Mouse (Mus musculus): ENCODE measurements around the gene Gm49601. TPM values are rescaled to one million over a fixed set of nuclear protein-coding genes. Genes with fewer than 3 reads are reported as not detected.

Gm49601 gene
- polyA plus RNA-seq, 1 experiment, result 156 TPM

DNA sequence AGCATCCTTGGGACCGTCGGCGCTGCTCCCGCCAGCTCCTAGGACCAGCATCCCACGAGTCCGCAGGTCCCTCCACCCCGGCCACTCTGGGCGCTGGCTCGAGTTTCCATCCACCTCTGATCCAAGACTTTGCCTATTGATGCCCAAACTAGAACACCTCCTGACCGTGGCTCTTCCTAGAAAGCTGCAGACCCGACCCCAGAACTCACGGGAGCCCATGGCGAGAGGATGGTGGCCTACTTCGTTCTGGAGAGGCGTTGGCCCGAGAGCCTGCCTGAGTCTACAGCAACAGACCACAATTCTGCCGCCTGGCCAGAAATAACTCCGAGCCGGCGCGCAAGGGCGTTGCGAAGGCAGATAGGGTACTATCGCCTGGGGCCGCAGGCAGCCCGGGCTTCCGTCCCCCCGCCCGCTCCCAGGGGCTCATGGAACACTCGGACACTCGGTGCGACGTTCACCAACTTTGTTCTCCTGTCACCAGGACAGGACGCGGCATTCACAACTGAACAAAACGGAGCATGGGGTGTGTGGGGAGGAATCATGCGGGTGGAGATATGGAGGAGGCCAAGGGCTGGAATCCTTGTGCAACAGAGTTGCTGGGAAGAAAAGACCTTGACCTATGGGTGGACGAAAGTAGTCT, 4.7 kb downstream of the Gm49601 start:
- TF ChIP-seq POLR2A (IDR thresholded peaks at IDR 0.05; ENCODE audit: low read depth, low read length), result no peak
- TF ChIP-seq CTCF (IDR thresholded peaks at IDR 0.05; ENCODE audit: extremely low read depth, insufficient read length, insufficient replicate concordance, low read depth, low read length), result no peak
- H3K4me3 ChIP-seq (ENCODE audit: low read depth, low read length), result no peak overlapping the region
- H3K27ac ChIP-seq (ENCODE audit: insufficient read depth, low read depth, low read length), result no peak overlapping the region
- no peaks in the 10 kb centered on the region; the same call in 1 of the 2 replicates for H3K27me3 ChIP-seq (ENCODE audit: control insufficient read depth, insufficient read depth, low read length)
- WGBS, result 60% methylated on average over 38 of the region's 38 CpGs
- H3K36me3 ChIP-seq (ENCODE audit: control insufficient read depth, insufficient read depth, low read length), result peaks cover 66% of the 10 kb centered on the region
- H3K4me1 ChIP-seq (ENCODE audit: control insufficient read depth, insufficient read depth, insufficient read length, low read length), result peaks cover 20% of the 10 kb centered on the region

DNA sequence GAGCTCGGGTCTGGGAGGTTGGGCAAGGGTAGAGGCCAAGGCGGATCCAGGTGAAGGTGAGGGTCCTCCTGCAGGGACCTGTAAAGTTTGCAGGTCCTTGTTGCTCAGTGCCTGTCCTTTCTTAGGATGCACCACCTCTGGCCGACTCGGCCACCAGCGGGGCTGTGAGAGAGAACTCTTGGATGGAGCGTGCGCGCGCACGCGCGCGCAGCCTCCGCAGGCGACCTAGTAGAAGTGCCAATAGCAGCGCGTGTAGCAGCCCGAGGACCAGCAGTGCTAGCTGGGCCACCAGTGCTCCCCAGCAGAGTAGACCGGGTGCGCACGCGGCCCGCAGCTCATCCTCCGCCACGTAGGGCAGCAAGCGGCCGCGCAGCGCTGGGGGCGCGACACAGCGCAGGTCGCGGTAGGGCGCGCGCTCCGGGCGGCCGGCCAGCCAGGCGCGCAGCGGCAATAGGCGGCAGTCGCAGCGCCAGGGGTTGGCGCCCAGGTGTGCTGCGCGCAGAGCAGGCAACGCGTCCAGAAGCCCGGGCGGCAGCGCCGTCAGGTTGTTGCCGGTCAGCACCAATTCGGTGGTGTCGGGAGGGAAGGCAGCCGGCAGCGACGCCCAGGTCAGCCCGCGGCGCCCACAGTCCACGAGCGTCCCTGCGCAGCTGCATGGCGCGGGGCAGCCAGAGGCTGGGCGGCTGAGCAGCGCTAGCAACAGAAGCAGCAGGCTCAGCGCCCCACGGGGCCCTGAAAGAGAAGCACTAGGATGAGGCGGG, 5.4 kb downstream of the Gm49601 start:
- TF ChIP-seq CTCF (IDR thresholded peaks at IDR 0.05; ENCODE audit: extremely low read depth, insufficient read length, insufficient replicate concordance, low read depth, low read length) (no peak), POLR2A (IDR thresholded peaks at IDR 0.05; ENCODE audit: low read depth, low read length) (no peak)
- H3K4me1 ChIP-seq (ENCODE audit: control insufficient read depth, insufficient read depth, insufficient read length, low read length), result peaks cover 15% of the 10 kb centered on the region
- peak overlapping the region; percentile 29; the same call in 1 of the 2 replicates for H3K4me3 ChIP-seq (ENCODE audit: low read depth, low read length)
- 33% methylated on average over 74 of the region's 74 CpGs for WGBS
- H3K27me3 ChIP-seq (ENCODE audit: control insufficient read depth, insufficient read depth, low read length), result no peaks in the 10 kb centered on the region; the same call in 1 of the 2 replicates
- no peak overlapping the region for H3K27ac ChIP-seq (ENCODE audit: insufficient read depth, low read depth, low read length)
- H3K36me3 ChIP-seq (ENCODE audit: control insufficient read depth, insufficient read depth, low read length), result peaks cover 60% of the 10 kb centered on the region

GRCm38 (mm10) chr16:18620201-18620600, 6.0 kb downstream of the Gm49601 start:
- no peak for TF ChIP-seq CTCF (IDR thresholded peaks at IDR 0.05; ENCODE audit: extremely low read depth, insufficient read length, insufficient replicate concordance, low read depth, low read length)
- TF ChIP-seq POLR2A (IDR thresholded peaks at IDR 0.05; ENCODE audit: low read depth, low read length), result no peak
- H3K27ac ChIP-seq (ENCODE audit: insufficient read depth, low read depth, low read length), result no peak overlapping the region
- 76% methylated on average over 6 of the region's 6 CpGs for WGBS
- no peak overlapping the region for H3K4me3 ChIP-seq (ENCODE audit: low read depth, low read length)
- peaks cover 54% of the 10 kb centered on the region for H3K36me3 ChIP-seq (ENCODE audit: control insufficient read depth, insufficient read depth, low read length)
- peaks cover 14% of the 10 kb centered on the region for H3K4me1 ChIP-seq (ENCODE audit: control insufficient read depth, insufficient read depth, insufficient read length, low read length)
- no peaks in the 10 kb centered on the region; the same call in 1 of the 2 replicates for H3K27me3 ChIP-seq (ENCODE audit: control insufficient read depth, insufficient read depth, low read length)

- peaks cover 43% of the 10 kb centered on the region for H3K36me3 ChIP-seq (ENCODE audit: control insufficient read depth, insufficient read depth, low read length)
- no peak overlapping the region for H3K27ac ChIP-seq (ENCODE audit: insufficient read depth, low read depth, low read length)
- WGBS, result 68% methylated on average over 4 of the region's 4 CpGs
- TF ChIP-seq CTCF (IDR thresholded peaks at IDR 0.05; ENCODE audit: extremely low read depth, insufficient read length, insufficient replicate concordance, low read depth, low read length), result no peak
- no peak for TF ChIP-seq POLR2A (IDR thresholded peaks at IDR 0.05; ENCODE audit: low read depth, low read length)
- peaks cover 14% of the 10 kb centered on the region for H3K4me1 ChIP-seq (ENCODE audit: control insufficient read depth, insufficient read depth, insufficient read length, low read length)
- H3K27me3 ChIP-seq (ENCODE audit: control insufficient read depth, insufficient read depth, low read length), result no peaks in the 10 kb centered on the region; the same call in 1 of the 2 replicates
- no peak overlapping the region for H3K4me3 ChIP-seq (ENCODE audit: low read depth, low read length)
These were observed 7.1 kb downstream of the Gm49601 start for GRCm38 (mm10) chr16:18619110-18619509.

DNA sequence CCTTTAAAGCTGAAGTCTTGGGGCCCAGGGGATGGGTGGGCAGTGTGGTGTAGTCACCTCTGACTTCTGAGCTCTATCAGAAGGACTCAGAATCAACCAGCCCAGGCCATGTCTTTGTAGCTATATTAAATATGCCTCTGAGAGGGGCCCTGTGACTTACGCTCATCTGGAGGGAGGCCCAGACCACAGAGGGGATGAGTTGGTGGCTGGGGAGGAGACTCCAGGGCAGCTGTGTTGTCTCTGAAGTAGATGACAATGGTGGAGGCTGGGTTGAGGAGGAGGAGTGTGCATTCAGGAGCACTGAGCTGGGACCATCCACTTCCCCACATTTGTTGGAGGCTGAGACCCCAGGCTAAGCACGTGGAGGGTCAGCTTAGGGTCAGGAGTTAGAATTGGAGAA, 7.9 kb downstream of the Gm49601 start:
- 81% methylated on average over 2 of the region's 2 CpGs for WGBS
- Histone ChIP-seq H3K4me1 (ENCODE audit: control insufficient read depth, insufficient read depth, insufficient read length, low read length) (peaks cover 14% of the 10 kb centered on the region), H3K36me3 (ENCODE audit: control insufficient read depth, insufficient read depth, low read length) (peaks cover 35% of the 10 kb centered on the region), H3K27me3 (ENCODE audit: control insufficient read depth, insufficient read depth, low read length) (no peaks in the 10 kb centered on the region; the same call in 1 of the 2 replicates), H3K4me3 (ENCODE audit: low read depth, low read length) (no peak overlapping the region), H3K27ac (ENCODE audit: insufficient read depth, low read depth, low read length) (no peak overlapping the region)
- no peak for TF ChIP-seq POLR2A (IDR thresholded peaks at IDR 0.05; ENCODE audit: low read depth, low read length)
- TF ChIP-seq CTCF (IDR thresholded peaks at IDR 0.05; ENCODE audit: extremely low read depth, insufficient read length, insufficient replicate concordance, low read depth, low read length), result no peak

DNA sequence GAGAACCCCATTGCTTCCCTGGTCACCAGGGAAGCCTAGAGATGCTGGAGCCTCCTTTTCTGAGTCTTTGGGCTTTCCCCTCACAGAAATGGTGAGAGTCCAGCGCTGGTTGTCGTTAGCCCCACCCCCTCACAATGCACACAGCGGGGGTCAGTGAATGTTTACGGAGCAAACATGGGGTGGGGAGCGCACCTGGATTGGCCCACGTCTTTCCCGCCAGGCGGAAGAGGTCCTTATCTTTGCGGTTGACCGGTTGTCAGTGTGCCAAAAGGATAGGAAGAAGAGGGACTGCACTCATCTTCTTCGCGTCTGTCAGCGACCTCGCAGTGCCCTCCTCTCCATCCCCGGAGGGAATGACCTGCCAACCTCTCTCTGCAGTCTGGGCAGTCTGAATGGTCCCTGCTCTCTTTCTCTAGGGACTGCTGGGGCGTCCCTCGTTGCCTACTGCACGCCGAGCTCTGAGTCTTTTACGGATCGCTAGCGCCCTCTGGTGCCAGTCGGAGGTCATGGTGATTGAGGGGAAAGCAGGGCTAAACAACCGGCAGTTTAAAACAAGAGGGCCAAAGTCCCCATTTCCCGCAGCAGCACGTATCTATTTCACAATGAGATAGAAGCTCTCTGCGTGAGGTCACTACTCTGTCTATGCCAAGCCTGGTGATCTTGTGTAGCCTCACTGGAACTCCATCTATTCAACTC, 8.7 kb downstream of the Gm49601 start:
- WGBS, result 1% methylated on average over 27 of the region's 27 CpGs
- peaks cover 14% of the 10 kb centered on the region; the same call in 1 of the 2 replicates for H3K4me1 ChIP-seq (ENCODE audit: control insufficient read depth, insufficient read depth, insufficient read length, low read length)
- H3K4me3 ChIP-seq (ENCODE audit: low read depth, low read length), result peak overlapping the region; percentile 40

More for the DNA sequence above, 8.7 kb downstream of the Gm49601 start:
- TF ChIP-seq POLR2A (IDR thresholded peaks at IDR 0.05; ENCODE audit: low read depth, low read length), result peak; percentile 40; the same call in 1 of the 2 replicates
- peak; percentile 95; the same call in 1 of the 2 replicates for TF ChIP-seq CTCF (IDR thresholded peaks at IDR 0.05; ENCODE audit: extremely low read depth, insufficient read length, insufficient replicate concordance, low read depth, low read length)
- H3K36me3 ChIP-seq (ENCODE audit: control insufficient read depth, insufficient read depth, low read length), result peaks cover 27% of the 10 kb centered on the region
- H3K27me3 ChIP-seq (ENCODE audit: control insufficient read depth, insufficient read depth, low read length), result no peaks in the 10 kb centered on the region; the same call in 1 of the 2 replicates
- 0 out of 2 replicates have a peak overlapping the region, but pooled peaks have one; percentile 14 for H3K27ac ChIP-seq (ENCODE audit: insufficient read depth, low read depth, low read length)

Measured in small intestine, adult 2 months (tissue).